Mouse (Mus musculus) activated CD4-positive, CD25-positive, alpha-beta regulatory T cell, adult 4 months (primary cell): ENCODE data around the gene Snx27. TPM values are rescaled to one million over a fixed set of nuclear protein-coding genes. Genes with fewer than 3 reads are reported as not detected.

Source experiments
- ATAC-seq: one replicate; pipeline ENCODE4 v1.8.0; 2017
- polyA plus RNA-seq, 2 experiments: library from polyadenylated mRNA; unstranded; fragments of 100-300 nt; shearing (Covaris generic); gene quantifications; one replicate each; pipeline ENCODE4 v1.2.1; 2017

Snx27 gene
- polyA plus RNA-seq, 2 experiments from 2014 or later, result 13.2 to 16.0 TPM

DNA sequence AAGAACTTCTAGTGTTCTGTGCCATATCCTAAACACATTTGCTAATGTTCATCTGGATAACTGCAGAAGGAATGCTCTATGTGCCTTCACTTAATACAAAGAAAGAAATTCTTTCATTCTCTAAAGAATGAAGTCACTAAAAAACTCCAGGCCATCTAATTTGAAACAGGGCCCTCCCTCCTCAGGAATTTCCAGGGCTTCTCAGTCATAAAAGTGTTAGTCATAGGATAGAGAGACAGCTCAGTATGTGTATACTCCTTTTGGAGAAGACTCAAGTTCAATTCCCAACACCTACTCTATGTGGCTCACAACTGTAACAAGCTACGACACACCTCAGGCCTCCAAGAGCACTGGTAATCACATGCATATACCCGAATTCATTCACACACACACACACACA, 17.0 kb downstream of the Snx27 start:
- ATAC-seq, result no peak

DNA sequence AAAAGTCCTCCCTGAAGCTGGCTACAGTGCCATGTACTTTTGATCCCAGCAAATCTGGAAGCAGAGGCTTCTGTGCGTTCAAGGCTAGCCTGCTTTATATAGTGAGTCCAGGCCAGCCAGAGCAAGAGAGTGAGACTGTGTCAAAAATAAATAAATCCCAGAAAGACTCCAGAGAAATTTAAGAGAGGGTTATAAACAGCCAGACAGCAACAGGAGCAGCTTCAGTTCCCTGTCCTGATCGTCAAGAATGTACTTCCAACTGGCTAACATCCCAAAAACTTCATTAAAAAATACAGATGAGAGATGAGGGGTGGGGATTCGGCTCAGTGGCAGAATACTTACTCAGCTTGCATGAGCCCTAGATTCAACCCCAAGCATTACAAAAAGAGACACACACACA, 17.4 kb downstream of the Snx27 start:
- no peak for ATAC-seq

DNA sequence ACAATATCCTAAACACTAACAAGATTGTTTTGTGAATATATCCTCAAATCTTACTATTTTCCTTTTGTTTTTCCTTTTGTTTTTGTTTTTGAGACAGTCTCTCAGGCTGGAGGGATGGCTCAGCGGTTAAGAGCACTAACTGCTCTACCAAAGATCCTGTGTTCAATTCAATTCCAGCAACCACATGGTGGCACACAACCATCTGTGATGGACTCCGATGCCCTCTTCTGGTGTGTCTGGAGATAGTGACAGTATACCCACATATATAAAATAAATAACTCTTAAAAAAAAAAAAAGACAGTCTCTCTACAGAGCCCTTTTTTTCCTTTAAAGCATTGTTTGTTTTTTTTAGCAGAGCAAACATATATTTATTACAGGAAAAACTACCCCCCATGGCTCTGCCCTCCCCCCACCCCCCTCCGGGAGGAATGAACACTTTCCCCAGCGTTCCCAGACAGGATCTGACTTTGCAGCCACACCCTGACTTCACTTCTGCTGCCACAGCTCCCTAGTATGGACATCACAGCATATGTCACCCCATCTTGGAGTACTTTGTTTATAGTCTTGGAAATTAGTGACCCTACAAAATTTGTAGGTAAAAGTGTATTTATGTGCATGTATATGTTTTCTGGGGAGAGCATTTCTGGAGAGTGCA, 18.0 kb downstream of the Snx27 start:
- ATAC-seq, result no peak

DNA sequence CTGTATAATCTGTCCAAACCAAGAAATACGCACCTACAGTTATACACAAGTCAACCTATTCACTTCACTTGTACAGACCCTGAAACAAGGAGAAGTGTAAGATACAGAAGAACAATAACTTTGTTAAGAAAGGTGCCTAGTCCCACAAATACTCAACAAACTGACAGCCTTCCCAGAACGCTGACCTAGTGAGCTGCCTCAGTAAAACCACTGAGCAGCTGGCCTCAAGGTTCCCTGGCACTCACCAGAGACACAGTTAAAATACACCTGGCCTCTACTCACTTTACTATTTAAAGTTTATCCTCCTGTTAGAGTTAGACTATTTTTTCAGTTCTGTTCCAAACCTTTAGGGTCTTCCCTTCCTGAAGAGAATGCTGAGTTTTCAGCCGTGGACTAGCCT, 19.4 kb downstream of the Snx27 start:
- ATAC-seq, result no peak

- ATAC-seq, result no peak
These were observed 22.5 kb downstream of the Snx27 start for GRCm38 (mm10) chr3:94559931-94560429.

DNA sequence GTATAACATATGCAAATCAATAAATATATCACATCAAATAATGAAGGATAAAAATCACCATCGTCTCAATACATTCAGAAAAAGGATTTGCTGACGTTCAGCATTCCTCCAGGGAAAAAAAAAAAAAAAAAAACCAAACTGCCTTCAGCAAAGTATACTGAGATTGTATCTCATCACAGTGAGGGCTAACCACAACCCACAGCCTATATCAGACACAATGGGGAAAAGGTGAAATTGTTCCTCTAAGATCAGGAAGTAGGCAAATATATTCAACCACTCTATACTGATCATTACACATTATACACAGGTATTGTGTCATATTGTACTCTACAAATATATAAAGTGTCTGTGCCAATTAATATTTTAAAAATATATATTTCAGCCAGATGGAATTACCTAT, 33.5 kb downstream of the Snx27 start:
- no peak for ATAC-seq

GRCm38 (mm10) chr3:94537187-94537586, 45.3 kb downstream of the Snx27 start:
- ATAC-seq, result no peak

GRCm38 (mm10) chr3:94533968-94534367, 48.5 kb downstream of the Snx27 start:
- ATAC-seq, result no peak

DNA sequence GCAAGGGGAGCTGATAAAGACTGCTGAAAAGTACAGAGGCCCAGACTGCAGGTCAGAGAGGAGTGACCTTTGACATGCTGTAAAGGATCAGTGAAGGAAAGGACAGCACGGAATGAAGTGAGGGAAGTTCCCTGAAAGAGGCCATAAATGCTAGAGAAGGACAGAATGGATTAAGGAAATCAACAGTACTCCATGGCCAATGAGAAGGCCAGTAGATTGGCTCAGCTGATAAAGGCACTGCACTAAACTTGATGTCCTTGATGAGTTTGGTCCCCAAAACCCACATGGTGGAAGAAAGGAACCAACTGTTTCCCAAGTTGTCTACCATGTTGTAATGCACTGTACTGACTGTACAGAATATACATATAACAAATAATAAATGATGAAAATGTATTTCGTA, 55.8 kb downstream of the Snx27 start:
- ATAC-seq, result no peak

DNA sequence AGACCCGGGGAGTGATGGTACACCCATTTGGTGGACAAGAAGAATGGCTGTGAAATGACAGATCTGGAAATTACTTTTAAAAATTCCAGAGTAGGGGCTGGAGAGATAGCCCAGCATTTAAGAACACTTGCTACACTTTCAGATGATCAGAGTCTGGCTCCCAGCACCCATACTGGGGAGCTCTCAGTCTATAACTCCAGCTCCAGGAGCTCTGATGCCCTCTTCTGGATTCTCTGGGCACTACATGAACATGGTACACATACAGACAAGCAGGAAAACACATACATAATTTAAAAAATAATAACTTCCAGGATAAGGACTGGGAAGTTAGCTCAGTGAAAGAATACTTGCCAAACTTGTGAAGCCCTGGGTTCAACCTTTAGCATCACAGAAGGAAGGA, 75.9 kb downstream of the Snx27 start:
- ATAC-seq, result no peak

DNA sequence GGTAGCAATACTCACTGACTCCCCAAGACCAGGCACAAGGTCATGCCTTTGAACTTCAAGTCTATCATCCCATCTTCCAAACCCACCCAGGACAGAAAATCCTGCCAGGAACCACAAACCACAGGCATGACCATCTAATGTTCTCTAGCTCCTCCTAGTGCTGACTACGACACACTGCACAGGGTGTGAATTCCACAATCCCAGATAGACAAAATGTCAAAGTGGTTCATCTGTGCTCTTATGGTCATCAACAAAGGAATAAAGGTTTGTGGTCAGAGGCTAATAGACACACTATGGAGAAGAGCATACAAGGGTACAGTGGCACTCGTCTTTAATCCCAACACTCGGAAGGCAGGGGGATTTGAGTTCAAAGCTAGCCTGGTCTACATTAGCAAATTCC, 80.3 kb downstream of the Snx27 start:
- no peak for ATAC-seq

- no peak for ATAC-seq
These were observed 85.4 kb downstream of the Snx27 start for GRCm38 (mm10) chr3:94497162-94497561.

GRCm38 (mm10) chr3:94487581-94487980, 94.9 kb downstream of the Snx27 start:
- no peak for ATAC-seq

GRCm38 (mm10) chr3:94485922-94486321, 96.6 kb downstream of the Snx27 start:
- ATAC-seq, result no peak

DNA sequence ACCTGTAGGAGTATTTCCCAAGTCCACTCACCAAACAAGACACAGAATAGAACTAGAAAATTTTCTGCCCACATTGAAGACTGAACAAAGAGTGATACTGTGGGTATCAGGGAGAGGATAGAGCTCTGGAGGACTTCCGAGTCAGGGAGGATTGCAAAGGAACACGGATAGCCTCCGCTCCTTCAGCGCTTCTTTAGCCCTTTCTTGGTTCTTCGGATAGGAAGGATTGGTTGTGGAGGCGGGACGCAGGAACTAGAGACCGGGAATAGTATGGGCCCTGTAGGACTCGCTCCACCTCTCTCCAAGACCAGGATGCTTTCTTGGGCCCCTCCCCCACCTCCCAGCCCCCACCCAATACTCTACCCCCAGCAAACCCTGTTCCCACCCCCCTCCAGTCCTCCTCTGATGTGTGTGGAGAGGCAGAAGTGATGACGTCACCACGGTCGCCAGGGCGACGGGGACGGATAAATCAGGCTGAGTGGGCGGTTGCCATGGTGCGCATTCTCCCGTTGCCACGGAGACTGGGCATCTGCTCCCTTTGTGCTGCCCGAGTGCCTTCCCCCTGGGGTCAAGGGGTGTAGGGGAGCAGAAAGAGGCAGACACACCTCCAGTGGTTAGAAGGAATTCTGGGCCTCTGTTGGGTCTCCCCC, 98.6 kb downstream of the Snx27 start:
- no peak for ATAC-seq

- ATAC-seq, result no peak
These were observed 99.6 kb downstream of the Snx27 start for GRCm38 (mm10) chr3:94482764-94483385.

DNA sequence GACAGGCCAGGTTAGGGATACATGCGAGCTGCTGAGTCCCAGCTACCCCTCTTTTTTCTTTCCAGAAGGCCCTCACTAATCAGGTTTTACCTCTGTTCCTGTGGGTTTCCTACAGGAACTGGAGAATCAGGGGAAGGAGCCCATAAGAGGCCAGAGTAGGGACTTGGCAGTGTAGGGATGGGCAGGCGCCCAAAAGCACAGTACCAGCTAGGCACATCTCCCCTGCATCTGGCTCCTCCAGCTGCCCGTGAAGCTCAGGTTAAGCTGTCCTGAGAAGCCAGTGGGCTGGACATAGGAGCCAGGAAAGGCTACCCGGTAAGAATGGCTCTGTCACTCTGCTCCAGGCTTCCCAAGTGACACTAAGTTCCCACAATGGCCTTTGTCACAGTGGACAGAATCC, 101.1 kb downstream of the Snx27 start:
- no peak for ATAC-seq

GRCm38 (mm10) chr3:94480291-94480884, 102.1 kb downstream of the Snx27 start, which contains the start of gene Riiad1:
Gene Riiad1, minus strand, starts transcription at chr3:94480341.
- ATAC-seq, result no peak

GRCm38 (mm10) chr3:94479564-94479963, 103.0 kb downstream of the Snx27 start:
- no peak for ATAC-seq

GRCm38 (mm10) chr3:94478591-94479169, 103.8 kb downstream of the Snx27 start:
- no peak for ATAC-seq

GRCm38 (mm10) chr3:94477981-94478422, 104.5 kb downstream of the Snx27 start, which contains the start of gene Celf3:
Gene Celf3, plus strand, starts transcription at chr3:94478295.
- no peak for ATAC-seq

DNA sequence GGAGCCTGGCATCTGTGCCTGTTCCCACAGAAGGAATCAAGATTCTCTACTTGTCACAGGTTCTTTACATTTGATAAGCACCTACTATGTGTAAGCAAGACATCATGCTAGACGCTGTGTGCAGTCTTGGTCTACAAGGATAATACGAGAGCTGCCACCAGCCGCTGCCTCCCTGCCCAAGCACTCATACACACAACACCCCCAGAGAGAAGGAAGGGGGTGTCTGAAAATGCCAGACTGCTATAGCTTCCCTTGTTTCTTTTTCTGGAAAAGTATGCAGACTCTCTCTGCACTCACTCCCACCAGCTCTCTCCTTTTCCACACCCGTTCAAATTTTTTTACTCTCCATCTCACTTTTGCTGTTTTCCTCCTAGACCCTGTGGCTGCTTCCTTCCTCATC, 105.1 kb downstream of the Snx27 start:
- no peak for ATAC-seq
